Mouse (Mus musculus) left cerebral cortex, adult 8-10 months (tissue): ENCODE data around the gene Plekhh3. TPM values are rescaled to one million over a fixed set of nuclear protein-coding genes. Genes with fewer than 3 reads are reported as not detected.
A peak's percentile ranks its signal among the peaks of the same experiment; 100 is the strongest.

Experiments used
- DNase-seq, 2 experiments: peaks; one replicate each; pipeline ENCODE4 v3.0.0; 2022; ENCODE audit warnings: low spot score in 2 of 2
- total RNA-seq, 4 experiments: library from RNA; stranded (reverse); gene quantifications; 2 replicates each; pipeline ENCODE4 v1.2.4; 2022

Plekhh3 gene
- total RNA-seq, 4 experiments from 2014 or later = 13.5 to 15.9 (median 15.3) TPM

- no peak for DNase-seq
Measured at GRCm38 (mm10) chr11:101186526-101187247, 15.5 kb upstream of the Plekhh3 start.

- no peak for DNase-seq
Measured at GRCm38 (mm10) chr11:101185441-101185840, 14.3 kb upstream of the Plekhh3 start.

- no peak for DNase-seq
Measured at GRCm38 (mm10) chr11:101184984-101185383, 13.8 kb upstream of the Plekhh3 start.

- DNase-seq = no peak
Measured at GRCm38 (mm10) chr11:101182771-101183517, 11.8 kb upstream of the Plekhh3 start.

GRCm38 (mm10) chr11:101181961-101182360 lies 10.8 kb upstream of the Plekhh3 start:
- no peak for DNase-seq

- peak in 1 of 2 experiments; percentile 55 for DNase-seq
Measured at GRCm38 (mm10) chr11:101180846-101181740, 9.9 kb upstream of the Plekhh3 start.

GRCm38 (mm10) chr11:101180261-101180660 lies 9.1 kb upstream of the Plekhh3 start:
- DNase-seq = no peak

GRCm38 (mm10) chr11:101179306-101179705 lies 8.2 kb upstream of the Plekhh3 start:
- no peak for DNase-seq

- DNase-seq = no peak
Measured at GRCm38 (mm10) chr11:101178061-101179058, 7.2 kb upstream of the Plekhh3 start.

- peak; percentile 59 to 70 for DNase-seq
Measured at GRCm38 (mm10) chr11:101176933-101177773, 6.0 kb upstream of the Plekhh3 start.

- peak in 1 of 2 experiments; percentile 45 for DNase-seq
Measured at GRCm38 (mm10) chr11:101176117-101176691, 5.1 kb upstream of the Plekhh3 start.

- DNase-seq = no peak
Measured at GRCm38 (mm10) chr11:101175636-101176116, 4.5 kb upstream of the Plekhh3 start.

GRCm38 (mm10) chr11:101174851-101175628 lies 3.9 kb upstream of the Plekhh3 start, which contains the start of gene Ccr10:
Ccr10 (minus strand) TSS chr11:101175443.
- no peak for DNase-seq

- no peak for DNase-seq
Measured at GRCm38 (mm10) chr11:101174389-101174745, 3.2 kb upstream of the Plekhh3 start.

- DNase-seq = no peak
Measured at GRCm38 (mm10) chr11:101173631-101174388, 2.7 kb upstream of the Plekhh3 start.

- no peak for DNase-seq
Measured at GRCm38 (mm10) chr11:101173112-101173511, 2.0 kb upstream of the Plekhh3 start.

- DNase-seq = no peak
Measured at GRCm38 (mm10) chr11:101172434-101172815, 1.3 kb upstream of the Plekhh3 start.
